Mouse (Mus musculus) MEL (cell line): ENCODE measurements around the gene Akap12. TPM values are rescaled to one million over a fixed set of nuclear protein-coding genes. Genes with fewer than 3 reads are reported as not detected.

ENCODE experiments used
- DNase-seq: peaks from one replicate; pipeline ENCODE4 v3.0.0; 2011; ENCODE audit warnings: low read depth, low spot score
- H3K27ac ChIP-seq: 2 replicates; pipeline ENCODE4 v1.5.1; 2012; ENCODE audit warnings: low read depth, mild to moderate bottlenecking, control low read depth, low read length, moderate library complexity; ENCODE audit not compliant: control insufficient read depth
- H3K27me3 ChIP-seq, 2 experiments: fragments of 150-350 bp in 1 of 2; sonication (generic) in 1 of 2; 2 replicates each; pipeline ENCODE4 v1.6.1; 2012; ENCODE audit warnings: low read length in 2 of 2, mild to moderate bottlenecking in 2 of 2, improper control_type of control experiment in 1 of 2, moderate library complexity in 1 of 2; ENCODE audit not compliant: insufficient read depth in 2 of 2, control insufficient read depth in 1 of 2
- H3K36me3 ChIP-seq, 2 experiments: 2 replicates each; pipeline ENCODE4 v1.6.1; 2012 to 2014; ENCODE audit warnings: low read length in 2 of 2, improper control_type of control experiment in 1 of 2, inconsistent platforms in 1 of 2, mild to moderate bottlenecking in 1 of 2; ENCODE audit not compliant: insufficient read depth in 2 of 2, control insufficient read depth in 1 of 2
- H3K4me1 ChIP-seq, 2 experiments: fragments of 150-350 bp in 1 of 2; sonication (generic) in 1 of 2; 2 replicates each; pipeline ENCODE4 v1.6.1; 2012; ENCODE audit warnings: low read length in 2 of 2, improper control_type of control experiment in 1 of 2, mild to moderate bottlenecking in 1 of 2; ENCODE audit not compliant: insufficient read depth in 2 of 2, control insufficient read depth in 1 of 2
- H3K4me3 ChIP-seq, 2 experiments: fragments of 150-350 bp in 1 of 2; sonication (generic) in 1 of 2; 2 replicates each; pipeline ENCODE4 v1.5.1; 2012; ENCODE audit warnings: low read depth in 2 of 2, low read length in 2 of 2, mild to moderate bottlenecking in 2 of 2, moderate library complexity in 2 of 2, control low read depth in 1 of 2, improper control_type of control experiment in 1 of 2; ENCODE audit not compliant: control insufficient read depth in 1 of 2, insufficient read depth in 1 of 2
- H3K79me2 ChIP-seq: 2 replicates; pipeline ENCODE4 v1.6.1; 2012; ENCODE audit warnings: mild to moderate bottlenecking, low read length, moderate library complexity; ENCODE audit not compliant: control insufficient read depth, poor library complexity, insufficient read depth
- H3K9ac ChIP-seq: 2 replicates; pipeline ENCODE4 v1.6.1; 2012; ENCODE audit warnings: low read depth, mild to moderate bottlenecking, control low read depth, low read length, moderate library complexity; ENCODE audit not compliant: control insufficient read depth, poor library complexity, severe bottlenecking
- H3K9me3 ChIP-seq: fragments of 150-350 bp; sonication (generic); replicated peaks from 2 replicates; pipeline ENCODE4 v1.6.1; 2012; ENCODE audit warnings: mild to moderate bottlenecking, low read length, improper control_type of control experiment, moderate library complexity; ENCODE audit not compliant: insufficient read depth
- CHD2 ChIP-seq: IDR thresholded peaks from 2 replicates; pipeline ENCODE4 v1.6.1; 2011; ENCODE audit warnings: low read length, improper control_type of control experiment
- CTCF ChIP-seq, 3 experiments: IDR thresholded peaks in 2 of 3; conservative IDR thresholded peaks in 1 of 3; 2 replicates each; pipeline ENCODE4 v1.5.1; 2011 to 2012; ENCODE audit warnings: low read length in 3 of 3, low read depth in 2 of 3, mild to moderate bottlenecking in 2 of 3, improper control_type of control experiment in 1 of 3, inconsistent platforms in 1 of 3, mixed read lengths in 1 of 3, moderate library complexity in 1 of 3; ENCODE audit not compliant: control insufficient read depth in 1 of 3, insufficient read depth in 1 of 3, poor library complexity in 1 of 3, severe bottlenecking in 1 of 3
- GABPA ChIP-seq: IDR thresholded peaks from 2 replicates; pipeline ENCODE4 v1.6.1; 2012; ENCODE audit warnings: low read depth, mild to moderate bottlenecking, inconsistent platforms, low read length, improper control_type of control experiment, moderate library complexity
- HCFC1 ChIP-seq: IDR thresholded peaks from 2 replicates; pipeline ENCODE4 v1.6.1; 2012; ENCODE audit warnings: low read depth, mild to moderate bottlenecking, inconsistent platforms, low read length, improper control_type of control experiment, moderate library complexity
- JUND ChIP-seq: IDR thresholded peaks from 2 replicates; pipeline ENCODE4 v1.6.1; 2011; ENCODE audit warnings: low read depth, mild to moderate bottlenecking, improper control_type of control experiment, low read length
- KAT2A ChIP-seq: conservative IDR thresholded peaks from 2 replicates; pipeline ENCODE4 v1.6.1; 2012; ENCODE audit warnings: low read depth, low read length, improper control_type of control experiment, inconsistent platforms
- MAFK ChIP-seq: IDR thresholded peaks from 2 replicates; pipeline ENCODE4 v1.6.1; 2011; ENCODE audit warnings: low read depth, mild to moderate bottlenecking, low read length, improper control_type of control experiment, borderline replicate concordance
- MEF2A ChIP-seq: IDR thresholded peaks from 2 replicates; pipeline ENCODE4 v1.6.1; 2014; ENCODE audit warnings: low read depth, mild to moderate bottlenecking, inconsistent platforms, low read length, improper control_type of control experiment; ENCODE audit not compliant: poor library complexity, insufficient replicate concordance, severe bottlenecking; ENCODE audit errors: extremely low read depth
- MYC ChIP-seq: IDR thresholded peaks from 2 replicates; pipeline ENCODE4 v1.6.1; 2011; ENCODE audit warnings: low read depth, mild to moderate bottlenecking, low read length, improper control_type of control experiment, moderate library complexity
- POLR2A ChIP-seq, 2 experiments: IDR thresholded peaks; 2 replicates each; pipeline ENCODE4 v1.6.1; 2011 to 2012; ENCODE audit warnings: low read length in 2 of 2, mild to moderate bottlenecking in 2 of 2, control low read depth in 1 of 2, improper control_type of control experiment in 1 of 2, low read depth in 1 of 2, moderate library complexity in 1 of 2; ENCODE audit not compliant: control insufficient read depth in 1 of 2, insufficient read depth in 1 of 2, poor library complexity in 1 of 2
- POLR2AphosphoS5 ChIP-seq: IDR thresholded peaks from 2 replicates; pipeline ENCODE4 v1.6.1; 2012; ENCODE audit warnings: low read depth, borderline replicate concordance, mild to moderate bottlenecking, inconsistent platforms, low read length, moderate library complexity, mixed read lengths
- RCOR1 ChIP-seq: IDR thresholded peaks from 2 replicates; pipeline ENCODE4 v1.6.1; 2012; ENCODE audit warnings: low read depth, mild to moderate bottlenecking, inconsistent platforms, low read length, improper control_type of control experiment
- SIN3A ChIP-seq: IDR thresholded peaks from 2 replicates; pipeline ENCODE4 v1.6.1; 2012; ENCODE audit warnings: low read length, improper control_type of control experiment, inconsistent platforms
- SMC3 ChIP-seq: IDR thresholded peaks from 2 replicates; pipeline ENCODE4 v1.6.1; 2011; ENCODE audit warnings: low read depth, low read length, improper control_type of control experiment
- TAL1 ChIP-seq: IDR thresholded peaks from 2 replicates; pipeline ENCODE4 v1.6.1; 2012; ENCODE audit warnings: mild to moderate bottlenecking, inconsistent platforms, low read length, moderate library complexity, mixed read lengths
- ZC3H11A ChIP-seq: IDR thresholded peaks from 2 replicates; pipeline ENCODE4 v1.6.1; 2012; ENCODE audit warnings: low read depth, mild to moderate bottlenecking, inconsistent platforms, low read length, improper control_type of control experiment
- polyA plus RNA-seq, 2 experiments: library from polyadenylated mRNA; stranded (reverse) in 1 of 2; unstranded in 1 of 2; fragments of >175 nt in 1 of 2; fragments of >200 nt in 1 of 2; gene quantifications; 2 replicates each; pipeline versions ENCODE4 v1.2.1 to v1.2.4; 2012; ENCODE audit warnings: low replicate concordance in 2 of 2, low read depth in 1 of 2; ENCODE audit not compliant: insufficient read length in 2 of 2, insufficient read depth in 1 of 2, missing spikeins in 1 of 2
- total RNA-seq: library from RNA; depleted of rRNA; stranded (reverse); fragments of 300-350 nt; gene quantifications from 2 replicates; pipeline ENCODE4 v1.2.3, GENCODE M21; 2012

Gene Akap12
- total and polyA plus RNA-seq, 3 experiments: 0.08 to 0.42 TPM; not detected in 1

DNA sequence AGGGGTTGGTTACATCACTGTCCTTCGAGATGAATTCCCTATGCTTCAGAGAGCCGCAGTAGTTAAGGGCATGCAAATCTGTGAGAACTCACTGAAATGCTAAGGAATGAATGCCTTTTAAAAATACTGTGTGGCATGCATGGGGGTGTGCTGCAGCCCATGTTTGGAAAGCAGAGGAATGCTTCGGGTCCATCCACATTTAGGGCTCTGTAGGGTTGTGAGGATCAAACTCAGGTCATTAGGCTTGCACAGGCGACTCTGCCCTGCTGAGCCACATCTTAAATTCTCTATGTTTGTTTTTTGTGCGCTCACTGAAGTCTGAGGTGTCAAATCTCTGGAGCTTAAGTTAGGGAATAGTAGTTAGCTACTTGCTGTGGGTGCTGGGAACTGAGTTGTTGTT lies 124.9 kb downstream of the Akap12 start:
- H3K9ac ChIP-seq: peak overlapping the region; percentile 20; the same call in 1 of the 2 replicates
- DNase-seq: no peak
- H3K4me3 ChIP-seq: no peak overlapping the region
- H3K4me1 ChIP-seq: peaks cover 28 to 33% of the 10 kb centered on the region in 2 experiments
- H3K79me2 ChIP-seq: peaks cover 71% of the 10 kb centered on the region
- H3K27ac ChIP-seq: no peak overlapping the region
- H3K27me3 ChIP-seq: no peaks in the 10 kb centered on the region
- peaks cover 12 to 36% of the 10 kb centered on the region in 2 experiments for H3K36me3 ChIP-seq
- TF ChIP-seq SMC3 (no peak), TAL1 (no peak), GABPA (no peak), POLR2AphosphoS5 (no peak), POLR2A (IDR thresholded peaks at IDR 0.05; ENCODE audit: control insufficient read depth in 1 of 2, insufficient read depth in 1 of 2, low read depth in 1 of 2, low read length in 2 of 2, poor library complexity in 1 of 2) (no peak), MEF2A (no peak), MAFK (no peak), ZC3H11A (no peak), MYC (no peak), RCOR1 (no peak), KAT2A (no peak), HCFC1 (no peak)
- H3K9me3 ChIP-seq: no peaks in the 10 kb centered on the region

GRCm38 (mm10) chr10:4391851-4392250 lies 125.7 kb downstream of the Akap12 start:
- peaks cover 12 to 36% of the 10 kb centered on the region in 2 experiments for H3K36me3 ChIP-seq
- peaks cover 71% of the 10 kb centered on the region for H3K79me2 ChIP-seq
- no peak overlapping the region for H3K4me3 ChIP-seq
- H3K9ac ChIP-seq: 0 out of 2 replicates have a peak overlapping the region, but pooled peaks have one; percentile 6
- H3K27ac ChIP-seq: 0 out of 2 replicates have a peak overlapping the region, but pooled peaks have one; percentile 3
- H3K27me3 ChIP-seq: no peaks in the 10 kb centered on the region
- peak; percentile 64 for DNase-seq
- H3K9me3 ChIP-seq: no peaks in the 10 kb centered on the region
- TF ChIP-seq SMC3 (peak; percentile 33), CTCF (IDR thresholded peaks at IDR 0.05 in 2 of 3, conservative IDR thresholded peaks at IDR 0.05 in 1 of 3; ENCODE audit: control insufficient read depth in 1 of 3, insufficient read depth in 1 of 3, low read depth in 2 of 3, low read length in 3 of 3, poor library complexity in 1 of 3, severe bottlenecking in 1 of 3) (peak; percentile 30 to 64 (median 60); a peak in 5 of 6 replicates), JUND (no peak), SIN3A (0 out of 2 replicates have a peak, but pooled peaks have one; percentile 17), CHD2 (no peak)
- H3K4me1 ChIP-seq: peaks cover 27 to 33% of the 10 kb centered on the region in 2 experiments
